Mouse (Mus musculus) megakaryocyte-erythroid progenitor cell, adult 5-6 weeks (primary cell): ENCODE data around the gene Lhx5. TPM values are rescaled to one million over a fixed set of nuclear protein-coding genes. Genes with fewer than 3 reads are reported as not detected.

Source experiments
- total RNA-seq, 2 experiments: library from RNA; stranded (forward) in 1 of 2; stranded (reverse) in 1 of 2; fragments of 200-1000, 215-1000 nt in 1 of 2; fragments of >200 nt in 1 of 2; fragmentation: Nextera tagmentation in 1 of 2; gene quantifications; 2 replicates each; pipeline ENCODE4 v1.2.3; 2014 to 2017

Lhx5 gene
- total RNA-seq, 2 experiments from 2014 or later = not detected

Other genes starting within 250 kb of the Lhx5 start
- 59.5 and 72.1 TPM in 2 replicates for gene Sdsl, start 41.1 kb downstream of the Lhx5 start, total RNA-seq (2014; fragmentation: Nextera tagmentation)
- 58.5 and 67.3 TPM in 2 replicates for gene Sdsl, start 41.1 kb downstream of the Lhx5 start, total RNA-seq (2017)
- not detected in 2 replicates for gene Sds, start 44.8 kb downstream of the Lhx5 start, total RNA-seq (2014; fragmentation: Nextera tagmentation)
- not detected in 2 replicates for gene Sds, start 44.8 kb downstream of the Lhx5 start, total RNA-seq (2017)
- 13.6 and 20.8 TPM in 2 replicates for gene Plbd2, start 71.9 kb downstream of the Lhx5 start, total RNA-seq (2014; fragmentation: Nextera tagmentation)
- gene Plbd2, start 71.9 kb downstream of the Lhx5 start, total RNA-seq (2017) = 6.3 and 8.7 TPM in 2 replicates
- 0.35 and 1.6 TPM in 2 replicates for gene Slc8b1, start 79.5 kb downstream of the Lhx5 start, total RNA-seq (2014; fragmentation: Nextera tagmentation)
- 0.09 and 1.7 TPM in 2 replicates for gene Slc8b1, start 79.5 kb downstream of the Lhx5 start, total RNA-seq (2017)
- gene Tpcn1, start 157.0 kb downstream of the Lhx5 start, total RNA-seq (2014; fragmentation: Nextera tagmentation) = 71.7 and 84.7 TPM in 2 replicates
- 16.0 and 19.1 TPM in 2 replicates for gene Tpcn1, start 157.0 kb downstream of the Lhx5 start, total RNA-seq (2017)
- 6.4 and 9.0 TPM in 2 replicates for gene Iqcd, start 157.3 kb downstream of the Lhx5 start, total RNA-seq (2014; fragmentation: Nextera tagmentation)
- gene Iqcd, start 157.3 kb downstream of the Lhx5 start, total RNA-seq (2017) = 6.3 and 7.9 TPM in 2 replicates
- 9.9 and 11.8 TPM in 2 replicates for gene Rita1, start 180.9 kb downstream of the Lhx5 start, total RNA-seq (2014; fragmentation: Nextera tagmentation)
- gene Rita1, start 180.9 kb downstream of the Lhx5 start, total RNA-seq (2017) = 5.5 and 6.9 TPM in 2 replicates
- gene Ddx54, start 181.0 kb downstream of the Lhx5 start, total RNA-seq (2014; fragmentation: Nextera tagmentation) = 28.3 and 41.7 TPM in 2 replicates
- gene Ddx54, start 181.0 kb downstream of the Lhx5 start, total RNA-seq (2017) = 40.4 and 40.6 TPM in 2 replicates
- not detected in 2 replicates for gene Cfap73, start 202.5 kb downstream of the Lhx5 start, total RNA-seq (2014; fragmentation: Nextera tagmentation)
- gene Cfap73, start 202.5 kb downstream of the Lhx5 start, total RNA-seq (2017) = not detected in 2 replicates
- not detected in 2 replicates for gene Rasal1, start 217.1 kb downstream of the Lhx5 start, total RNA-seq (2014; fragmentation: Nextera tagmentation)
- gene Rasal1, start 217.1 kb downstream of the Lhx5 start, total RNA-seq (2017) = not detected in 2 replicates